In genomic region chr7:112854516-112854915, GRCm38 (mm10) we compare ENCODE assay signal across 11 mouse cellular contexts.
A peak's percentile ranks its signal among the peaks of the same experiment; 100 is the strongest.
DNase-seq lines count a peak whose midpoint lies in the region; ATAC-seq lines count a peak whose summit lies in the region.
"Had no signal": no experiment of that assay in that cellular context is flagged by ENCODE, and none has a peak within 500 bp of the region (broad histone marks: within the 10 kb centered on the region; RNA-seq: fewer than 3 reads in every experiment).

No protein-coding gene starts in this region.

- DNase-seq in cerebellum, adult 9-11 months: peak; percentile 33
- DNase-seq in kidney, adult 9 months: no peak
- no peak for DNase-seq in neural tube, embryonic 10.5 days (ENCODE audit: extremely low spot score, low spot score)
- peak; percentile 34 for DNase-seq in yolk sac, embryonic 10.5 days (ENCODE audit: low spot score)
- no peak for DNase-seq in cerebellum, adult 11-12 months
- DNase-seq: layer of hippocampus, adult 9-11 months had no signal

- H3K27me3 ChIP-seq in kidney, embryonic 16.5 days (ENCODE audit: insufficient read depth, low read length): no peaks in the 10 kb centered on the region
- H3K27me3 ChIP-seq in neural tube, embryonic 12.5 days (replicated peaks): no peaks in the 10 kb centered on the region

- H3K9ac ChIP-seq in kidney, embryonic 16.5 days (replicated peaks; ENCODE audit: low read length): no peak overlapping the region
- H3K9ac ChIP-seq in neural tube, embryonic 12.5 days: no peak overlapping the region

- H3K27ac ChIP-seq in kidney, embryonic 16.5 days (ENCODE audit: low read length): no peak overlapping the region; the same call in 1 of the 2 replicates
- H3K27ac ChIP-seq in neural tube, embryonic 12.5 days: no peak overlapping the region
- H3K27ac ChIP-seq: macrophage had no signal

- H3K4me3 ChIP-seq in kidney, embryonic 16.5 days (ENCODE audit: low read length): no peak overlapping the region
- no peak overlapping the region for H3K4me3 ChIP-seq in neural tube, embryonic 12.5 days

- H3K36me3 ChIP-seq in kidney, embryonic 16.5 days (ENCODE audit: insufficient read depth, low read length): peaks cover 5% of the 10 kb centered on the region; the same call in 1 of the 2 replicates
- H3K36me3 ChIP-seq in neural tube, embryonic 12.5 days: peaks cover 12% of the 10 kb centered on the region; the same call in 1 of the 2 replicates

- H3K4me1 ChIP-seq in kidney, embryonic 16.5 days (ENCODE audit: insufficient read depth, low read length): peaks cover 42% of the 10 kb centered on the region
- peaks cover 59% of the 10 kb centered on the region for H3K4me1 ChIP-seq in neural tube, embryonic 12.5 days

- H3K9me3 ChIP-seq in kidney, embryonic 16.5 days (ENCODE audit: low read length): no peaks in the 10 kb centered on the region
- H3K9me3 ChIP-seq in neural tube, embryonic 12.5 days: no peaks in the 10 kb centered on the region

- ATAC-seq in cerebellum, adult (ENCODE audit: insufficient number of reproducible peaks, low FRiP score, low TSS enrichment): no peak
- peak; percentile 39; the same call in 1 of the 2 replicates for ATAC-seq in kidney, embryonic 16.5 days (ENCODE audit: low FRiP score, low TSS enrichment)
- peak; percentile 38; the same call in 1 of the 2 replicates for ATAC-seq in neural tube, embryonic 12.5 days (ENCODE audit: low FRiP score, low read depth)
- ATAC-seq: activated CD4-positive, CD25-positive, alpha-beta regulatory T cell, adult 4 months had no signal

- 35% methylated on average over 5 of the region's 5 CpGs for WGBS in kidney, embryonic 16.5 days
- WGBS in neural tube, embryonic 12.5 days: 11% methylated on average over 5 of the region's 5 CpGs

- H3K4me2 ChIP-seq in kidney, embryonic 16.5 days (replicated peaks; ENCODE audit: low read depth, low read length): no peak overlapping the region
- H3K4me2 ChIP-seq in neural tube, embryonic 12.5 days (replicated peaks): no peak overlapping the region

Comparison
In these comparisons a context has a peak if more than half of its experiments do, and no peak if none do; other contexts are left out.
1. DNase-seq: peak in cerebellum, adult 9-11 months (single experiment) and yolk sac, embryonic 10.5 days (single experiment); none in kidney, adult 9 months (single experiment), neural tube, embryonic 10.5 days (single experiment) and cerebellum, adult 11-12 months (single experiment).